Mouse (Mus musculus): ENCODE data around the gene AB124611. TPM values are rescaled to one million over a fixed set of nuclear protein-coding genes. Genes with fewer than 3 reads are reported as not detected.

The AB124611 gene
- polyA plus RNA-seq, 2 experiments: 2.1 to 5.7 TPM

GRCm38 (mm10) chr9:21553607-21554273 lies 27.8 kb downstream of the AB124611 start:
- peaks cover 9% of the 10 kb centered on the region for H3K36me3 ChIP-seq (replicated peaks; ENCODE audit: control insufficient read depth, insufficient read depth, low read depth)
- WGBS (ENCODE audit: insufficient replicate concordance): 81% methylated on average over 6 of the region's 6 CpGs

GRCm38 (mm10) chr9:21555198-21555742 lies 29.3 kb downstream of the AB124611 start:
- TF ChIP-seq CTCF (IDR thresholded peaks at IDR 0.05; ENCODE audit: low read depth) (peak; percentile 24), EP300 (IDR thresholded peaks at IDR 0.05; ENCODE audit: low read depth) (no peak)
- no peaks in the 10 kb centered on the region for H3K27me3 ChIP-seq (ENCODE audit: control insufficient read depth, insufficient read depth, low read length)
- peaks cover 47 to 49% of the 10 kb centered on the region in 2 experiments for H3K4me1 ChIP-seq (replicated peaks; ENCODE audit: control insufficient read depth in 2 of 2, insufficient read depth in 2 of 2, low read length in 1 of 2)
- H3K9me3 ChIP-seq (ENCODE audit: control insufficient read depth, low read length): no peaks in the 10 kb centered on the region
- no peak overlapping the region for H3K4me3 ChIP-seq (ENCODE audit: insufficient read depth in 1 of 2, low read depth in 2 of 2, low read length in 2 of 2)
- WGBS (ENCODE audit: insufficient replicate concordance): 64% methylated on average over 6 of the region's 6 CpGs
- peak overlapping the region; percentile 40 for H3K9ac ChIP-seq (replicated peaks)
- peaks cover 9% of the 10 kb centered on the region for H3K36me3 ChIP-seq (replicated peaks; ENCODE audit: control insufficient read depth, insufficient read depth, low read depth)
- H3K4me2 ChIP-seq (ENCODE audit: low read depth): peak overlapping the region; percentile 37; the same call in 1 of the 2 replicates
- DNase-seq (ENCODE audit: low read depth in 3 of 3, low spot score in 3 of 3) (peak in 2 of 3 experiments; percentile 32 to 36), ATAC-seq (ENCODE audit: insufficient read depth) (peak; percentile 43)
- H3K27ac ChIP-seq: peak overlapping the region; percentile 81

More at GRCm38 (mm10) chr9:21553607-21554273, 27.8 kb downstream of the AB124611 start:
- Histone ChIP-seq H3K27me3 (ENCODE audit: control insufficient read depth, insufficient read depth, low read length) (no peaks in the 10 kb centered on the region), H3K4me3 (ENCODE audit: insufficient read depth in 1 of 2, low read depth in 2 of 2, low read length in 2 of 2) (no peak overlapping the region), H3K27ac (peak overlapping the region; percentile 33), H3K9ac (replicated peaks) (0 out of 2 replicates have a peak overlapping the region, but pooled peaks have one; percentile 23), H3K4me1 (replicated peaks; ENCODE audit: control insufficient read depth in 2 of 2, insufficient read depth in 2 of 2, low read length in 1 of 2) (peaks cover 40% of the 10 kb centered on the region in 2 experiments), H3K4me2 (ENCODE audit: low read depth) (no peak overlapping the region), H3K9me3 (ENCODE audit: control insufficient read depth, low read length) (no peaks in the 10 kb centered on the region)
- ATAC-seq (ENCODE audit: insufficient read depth) (no peak), DNase-seq (ENCODE audit: low read depth in 3 of 3, low spot score in 3 of 3) (no peak)
- TF ChIP-seq EP300 (IDR thresholded peaks at IDR 0.05; ENCODE audit: low read depth) (no peak), CTCF (IDR thresholded peaks at IDR 0.05; ENCODE audit: low read depth) (no peak)

- H3K9ac ChIP-seq (replicated peaks): peak overlapping the region; percentile 1; the same call in 1 of the 2 replicates
- DNase-seq (ENCODE audit: low read depth in 3 of 3, low spot score in 3 of 3): no peak
- H3K4me1 ChIP-seq (replicated peaks; ENCODE audit: control insufficient read depth in 2 of 2, insufficient read depth in 2 of 2, low read length in 1 of 2): peaks cover 47 to 49% of the 10 kb centered on the region in 2 experiments
- H3K9me3 ChIP-seq (ENCODE audit: control insufficient read depth, low read length): no peaks in the 10 kb centered on the region
- H3K36me3 ChIP-seq (replicated peaks; ENCODE audit: control insufficient read depth, insufficient read depth, low read depth): peaks cover 2% of the 10 kb centered on the region
- no peak for ATAC-seq (ENCODE audit: insufficient read depth)
- H3K27ac ChIP-seq: peak overlapping the region; percentile 78
- 80% methylated on average over 2 of the region's 2 CpGs for WGBS (ENCODE audit: insufficient replicate concordance)
- H3K4me2 ChIP-seq (ENCODE audit: low read depth): no peak overlapping the region
- no peaks in the 10 kb centered on the region for H3K27me3 ChIP-seq (ENCODE audit: control insufficient read depth, insufficient read depth, low read length)
- TF ChIP-seq CTCF (IDR thresholded peaks at IDR 0.05; ENCODE audit: low read depth) (no peak), EP300 (IDR thresholded peaks at IDR 0.05; ENCODE audit: low read depth) (no peak)
- H3K4me3 ChIP-seq (ENCODE audit: insufficient read depth in 1 of 2, low read depth in 2 of 2, low read length in 2 of 2): no peak overlapping the region
Measured at GRCm38 (mm10) chr9:21556996-21557395, 31.0 kb downstream of the AB124611 start.

- Histone ChIP-seq H3K27ac (peak overlapping the region; percentile 78), H3K9me3 (ENCODE audit: control insufficient read depth, low read length) (no peaks in the 10 kb centered on the region), H3K27me3 (ENCODE audit: control insufficient read depth, insufficient read depth, low read length) (no peaks in the 10 kb centered on the region), H3K4me2 (ENCODE audit: low read depth) (peak overlapping the region; percentile 82), H3K4me1 (replicated peaks; ENCODE audit: control insufficient read depth in 2 of 2, insufficient read depth in 2 of 2, low read length in 1 of 2) (peaks cover 47 to 49% of the 10 kb centered on the region in 2 experiments), H3K36me3 (replicated peaks; ENCODE audit: control insufficient read depth, insufficient read depth, low read depth) (peaks cover 2% of the 10 kb centered on the region; the same call in 1 of the 2 replicates), H3K9ac (replicated peaks) (peak overlapping the region; percentile 1), H3K4me3 (ENCODE audit: insufficient read depth in 1 of 2, low read depth in 2 of 2, low read length in 2 of 2) (no peak overlapping the region)
- ATAC-seq (ENCODE audit: insufficient read depth) (no peak), DNase-seq (ENCODE audit: low read depth in 3 of 3, low spot score in 3 of 3) (no peak)
- TF ChIP-seq CTCF (IDR thresholded peaks at IDR 0.05; ENCODE audit: low read depth) (no peak), EP300 (IDR thresholded peaks at IDR 0.05; ENCODE audit: low read depth) (no peak)
- 84% methylated on average over 2 of the region's 2 CpGs for WGBS (ENCODE audit: insufficient replicate concordance)
Measured at GRCm38 (mm10) chr9:21557556-21557955, 31.6 kb downstream of the AB124611 start.

- Histone ChIP-seq H3K9ac (replicated peaks) (peak overlapping the region; percentile 64), H3K9me3 (ENCODE audit: control insufficient read depth, low read length) (no peaks in the 10 kb centered on the region), H3K27me3 (ENCODE audit: control insufficient read depth, insufficient read depth, low read length) (no peaks in the 10 kb centered on the region), H3K4me3 (ENCODE audit: insufficient read depth in 1 of 2, low read depth in 2 of 2, low read length in 2 of 2) (peak overlapping the region; percentile 34 to 37; a peak in 3 of 4 replicates), H3K4me2 (ENCODE audit: low read depth) (peak overlapping the region; percentile 82), H3K36me3 (replicated peaks; ENCODE audit: control insufficient read depth, insufficient read depth, low read depth) (peaks cover 2% of the 10 kb centered on the region; the same call in 1 of the 2 replicates), H3K4me1 (replicated peaks; ENCODE audit: control insufficient read depth in 2 of 2, insufficient read depth in 2 of 2, low read length in 1 of 2) (peaks cover 47 to 49% of the 10 kb centered on the region in 2 experiments), H3K27ac (peak overlapping the region; percentile 78)
- no peak; the same call in 1 of the 2 replicates for TF ChIP-seq CTCF (IDR thresholded peaks at IDR 0.05; ENCODE audit: low read depth)
- TF ChIP-seq EP300 (IDR thresholded peaks at IDR 0.05; ENCODE audit: low read depth): peak; percentile 96
- peak; percentile 89 to 90 (median 90) for DNase-seq (ENCODE audit: low read depth in 3 of 3, low spot score in 3 of 3)
- 15% methylated on average over 4 of the region's 4 CpGs for WGBS (ENCODE audit: insufficient replicate concordance)
- ATAC-seq (ENCODE audit: insufficient read depth): peak; percentile 99
Measured at GRCm38 (mm10) chr9:21558366-21558765, 32.4 kb downstream of the AB124611 start.
